Mouse (Mus musculus): ENCODE measurements around the gene Serp2.

Gene Serp2

GRCm38 (mm10) chr14:76556852-76557208 is at the start of gene Serp2:
TSS of gene Serp2 (minus strand) at chr14:76556889.
- no peak for DNase-seq (ENCODE audit: low read depth, low spot score)

DNA sequence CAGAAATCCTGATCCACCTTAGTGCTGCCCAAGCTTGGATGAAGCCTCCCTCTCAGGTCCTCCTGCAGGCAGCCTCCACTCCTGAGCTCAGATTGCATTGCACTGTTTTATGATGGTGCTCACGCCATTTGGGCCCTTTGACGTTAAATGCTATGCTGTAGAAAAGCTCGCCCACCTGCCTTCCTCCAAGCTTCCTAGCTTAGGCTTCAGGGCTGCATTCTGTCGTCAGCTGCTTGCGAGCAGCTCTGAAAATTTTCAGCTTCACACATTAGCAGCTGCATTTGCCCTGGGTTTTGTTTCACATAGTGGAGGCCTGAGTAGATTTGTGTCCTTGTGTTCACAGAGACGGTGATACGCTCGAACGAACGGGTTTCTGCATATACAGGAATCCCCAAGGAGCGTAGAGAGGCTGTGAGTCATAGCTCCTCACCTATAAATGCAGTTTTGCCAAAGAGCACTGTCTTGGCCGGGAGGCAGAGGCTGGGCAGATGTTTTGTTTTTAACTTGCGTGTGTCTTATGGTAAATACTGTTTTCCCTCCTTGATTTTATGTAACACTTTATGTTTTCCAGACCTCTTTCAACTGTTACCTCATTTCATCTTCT is 49.3 kb upstream of the Serp2 start:
- DNase-seq (ENCODE audit: low read depth, low spot score), result no peak

DNA sequence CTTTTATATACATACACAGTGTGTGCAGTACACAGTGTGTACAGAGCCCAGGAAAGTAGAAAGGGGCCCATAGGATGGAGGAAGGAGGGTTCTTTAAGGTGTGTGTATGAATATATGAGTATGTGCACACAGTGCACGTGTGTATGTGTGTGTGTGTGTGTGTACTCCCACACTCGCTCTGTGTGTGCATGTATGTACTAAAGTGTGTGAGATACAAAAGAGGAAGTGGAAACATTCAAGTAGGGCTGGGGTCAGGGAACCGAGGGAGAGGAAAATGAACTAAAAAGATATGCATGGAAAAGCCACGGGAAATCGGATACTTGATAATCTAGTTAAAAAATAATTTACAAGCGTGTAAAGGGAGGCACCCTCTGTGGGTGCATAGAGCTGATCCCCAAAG is 47.3 kb upstream of the Serp2 start:
- no peak for DNase-seq (ENCODE audit: low read depth, low spot score)

GRCm38 (mm10) chr14:76601654-76602053 is 45.0 kb upstream of the Serp2 start:
- DNase-seq (ENCODE audit: low read depth, low spot score), result no peak

DNA sequence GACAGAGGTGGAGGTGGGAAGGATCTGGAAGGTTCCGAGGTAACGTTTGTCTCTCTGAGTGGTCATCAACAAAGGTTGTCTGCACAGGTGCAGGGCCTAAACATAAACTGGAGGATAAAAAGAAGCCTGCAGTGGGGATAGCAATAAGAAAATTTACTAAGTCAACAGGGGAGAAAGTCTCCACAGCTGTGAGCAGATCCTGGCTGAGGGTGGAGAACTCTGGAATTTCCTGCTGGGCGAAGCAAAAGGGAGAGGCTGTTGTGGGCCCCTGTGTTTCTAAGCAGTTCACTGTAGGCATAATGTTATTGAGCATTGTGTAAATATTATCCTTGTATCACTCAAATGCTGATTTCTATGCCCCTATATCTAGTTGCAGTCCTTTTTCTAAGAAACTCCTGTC is 43.7 kb upstream of the Serp2 start:
- no peak for DNase-seq (ENCODE audit: low read depth, low spot score)

- DNase-seq (ENCODE audit: low read depth, low spot score), result no peak
Measured at GRCm38 (mm10) chr14:76599706-76600105, 43.0 kb upstream of the Serp2 start.

GRCm38 (mm10) chr14:76598518-76599216 is 42.0 kb upstream of the Serp2 start:
- no peak for DNase-seq (ENCODE audit: low read depth, low spot score)

- DNase-seq (ENCODE audit: low read depth, low spot score), result no peak
Measured at GRCm38 (mm10) chr14:76597751-76598150, 41.1 kb upstream of the Serp2 start.

DNA sequence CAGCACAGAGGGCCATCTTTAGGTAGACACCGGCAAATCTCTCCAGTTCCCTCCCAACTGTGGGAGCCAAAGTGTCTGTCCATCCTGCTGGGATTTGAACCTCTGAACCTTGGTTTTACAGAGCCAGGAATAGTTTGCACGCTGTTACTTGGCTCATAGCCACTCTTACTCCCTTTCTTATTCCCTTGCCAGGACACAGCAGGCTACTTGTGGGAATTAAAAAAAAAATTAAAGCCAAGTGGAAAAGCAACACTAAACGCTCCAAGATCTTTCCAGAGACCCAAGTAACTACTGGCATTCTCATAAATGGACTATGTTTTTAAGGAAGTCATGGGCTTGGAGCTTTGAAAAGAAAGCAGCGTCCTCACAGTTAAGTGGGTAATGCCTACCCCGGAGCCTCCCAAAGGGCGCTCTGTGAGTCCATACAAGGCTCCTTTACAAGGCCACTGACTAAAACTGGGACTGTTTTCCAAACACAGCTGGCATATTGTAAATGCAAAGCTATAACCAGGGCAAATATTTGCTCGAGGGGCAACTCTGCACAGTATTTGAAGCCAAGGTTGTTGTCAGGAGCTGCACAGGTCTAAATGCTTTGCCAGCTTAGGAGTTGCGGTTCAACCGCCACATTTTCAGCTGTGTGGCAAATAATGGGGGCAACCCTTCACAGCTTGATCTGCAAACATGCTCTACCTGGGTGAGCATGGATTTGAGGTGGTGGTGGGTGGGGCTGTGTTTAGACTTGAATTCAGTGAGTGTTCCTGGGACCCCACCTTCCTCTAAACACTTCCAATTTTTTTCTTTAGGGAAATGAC is 38.6 kb upstream of the Serp2 start:
- no peak for DNase-seq (ENCODE audit: low read depth, low spot score)

- DNase-seq (ENCODE audit: low read depth, low spot score), result no peak
Measured at GRCm38 (mm10) chr14:76594351-76594885, 37.7 kb upstream of the Serp2 start.

GRCm38 (mm10) chr14:76593630-76594193 is 37.0 kb upstream of the Serp2 start:
- no peak for DNase-seq (ENCODE audit: low read depth, low spot score)

- no peak for DNase-seq (ENCODE audit: low read depth, low spot score)
Measured at GRCm38 (mm10) chr14:76592721-76593120, 36.0 kb upstream of the Serp2 start.

- no peak for DNase-seq (ENCODE audit: low read depth, low spot score)
Measured at GRCm38 (mm10) chr14:76592090-76592489, 35.4 kb upstream of the Serp2 start.

- DNase-seq (ENCODE audit: low read depth, low spot score), result no peak
Measured at GRCm38 (mm10) chr14:76590134-76590533, 33.4 kb upstream of the Serp2 start.

GRCm38 (mm10) chr14:76589671-76590070 is 33.0 kb upstream of the Serp2 start:
- DNase-seq (ENCODE audit: low read depth, low spot score), result no peak

- no peak for DNase-seq (ENCODE audit: low read depth, low spot score)
Measured at GRCm38 (mm10) chr14:76585831-76586405, 29.2 kb upstream of the Serp2 start.

DNA sequence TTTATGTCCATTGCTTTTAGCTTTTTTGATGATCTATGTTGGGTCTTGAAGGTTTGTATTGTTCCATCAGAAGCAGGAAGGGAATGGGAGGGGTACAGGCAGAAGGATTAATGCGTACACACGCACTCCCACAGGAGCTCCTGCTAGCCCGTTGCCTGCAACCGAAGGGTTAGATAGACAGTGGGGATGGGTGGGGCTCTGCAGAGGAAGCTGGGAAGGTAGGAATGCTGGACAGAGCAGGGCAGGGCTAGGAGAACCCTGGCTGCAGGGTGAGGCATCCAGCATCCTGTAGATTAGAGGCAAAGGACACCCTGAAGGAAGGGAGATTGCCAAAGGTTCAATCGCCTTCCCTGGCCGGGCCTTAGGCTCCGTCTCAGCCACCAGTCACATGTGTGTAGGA is 27.3 kb upstream of the Serp2 start:
- DNase-seq (ENCODE audit: low read depth, low spot score), result no peak

DNA sequence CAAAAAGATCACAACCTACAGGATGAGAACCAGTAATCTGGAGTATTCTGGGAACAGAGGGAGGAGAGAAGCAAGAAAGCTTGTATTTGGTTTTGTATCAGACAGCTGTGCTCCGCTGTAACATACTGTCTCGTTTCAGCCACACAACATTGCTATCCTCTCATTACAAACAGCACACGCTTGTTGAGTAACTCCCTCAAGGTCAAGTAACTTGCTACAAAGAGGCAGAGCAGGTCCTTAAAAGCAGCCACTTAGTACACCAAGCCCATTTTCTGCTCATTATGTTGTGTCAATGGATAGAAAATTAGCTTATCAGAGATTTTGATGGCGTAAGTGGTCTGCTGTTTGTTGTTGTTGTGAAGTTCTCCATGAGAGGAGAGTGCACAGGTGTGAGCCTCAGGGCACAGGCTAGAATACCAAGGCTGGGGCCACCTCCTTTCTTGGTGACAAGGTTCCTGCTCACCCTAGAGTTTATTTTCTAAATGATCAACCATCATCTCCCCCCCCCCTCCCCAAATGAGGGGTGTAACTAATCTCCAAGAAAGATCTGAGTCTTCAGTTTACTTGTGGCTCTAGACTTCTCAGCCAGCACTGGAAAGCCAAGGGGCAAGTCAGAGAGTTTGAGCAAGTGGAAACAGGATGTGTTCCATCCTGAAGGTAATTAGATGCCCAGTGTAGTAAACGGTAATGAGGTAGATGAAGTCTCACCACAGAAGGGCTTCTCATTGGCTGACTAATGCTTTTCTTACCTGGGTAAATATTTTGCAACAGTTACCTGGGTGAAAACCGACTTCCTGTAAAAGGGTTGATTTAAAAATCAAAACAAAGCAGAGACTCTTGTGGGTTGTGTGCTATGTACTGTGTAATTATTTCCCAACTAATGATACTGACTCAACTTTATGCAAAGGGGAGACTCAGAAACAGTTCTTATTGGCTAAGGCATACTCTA is 25.6 kb upstream of the Serp2 start:
- no peak for DNase-seq (ENCODE audit: low read depth, low spot score)

GRCm38 (mm10) chr14:76579660-76580061 is 23.0 kb upstream of the Serp2 start:
- no peak for DNase-seq (ENCODE audit: low read depth, low spot score)

- no peak for DNase-seq (ENCODE audit: low read depth, low spot score)
Measured at GRCm38 (mm10) chr14:76577840-76578239, 21.2 kb upstream of the Serp2 start.

DNA sequence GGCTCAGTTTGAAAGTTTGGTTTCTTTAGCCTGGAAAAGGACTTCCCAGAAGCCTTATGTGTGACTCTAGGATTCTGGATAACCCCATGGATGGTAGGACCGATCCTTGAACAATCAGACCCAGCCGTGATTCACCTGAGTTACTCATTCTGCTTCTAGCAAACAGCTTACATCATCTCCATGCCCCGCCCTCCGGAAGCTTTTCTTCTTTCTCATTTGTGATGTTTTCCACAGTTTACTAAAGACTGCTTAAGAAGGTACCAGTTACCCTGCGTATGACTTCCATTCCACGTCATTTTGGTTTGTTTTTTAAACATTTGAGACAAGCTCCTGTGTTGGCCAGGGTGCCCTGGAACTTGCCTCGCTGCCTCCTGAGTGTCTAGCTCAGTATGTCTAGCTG is 13.6 kb upstream of the Serp2 start:
- no peak for DNase-seq (ENCODE audit: low read depth, low spot score)
